Mouse (Mus musculus) G1E (cell line): ENCODE measurements around the gene Ipo9. TPM values are rescaled to one million over a fixed set of nuclear protein-coding genes. Genes with fewer than 3 reads are reported as not detected.
A peak's percentile ranks its signal among the peaks of the same experiment; 100 is the strongest.

Source experiments
- ATAC-seq: 2 replicates; pipeline ENCODE4 v1.8.0; 2016; ENCODE audit warnings: mild to moderate bottlenecking; ENCODE audit not compliant: insufficient number of reproducible peaks, poor library complexity, low FRiP score, severe bottlenecking; ENCODE audit errors: extremely low read depth
- DNase-seq: peaks from one replicate; pipeline ENCODE4 v3.0.0; 2012; ENCODE audit warnings: low spot score
- H3K27me3 ChIP-seq: 2 replicates; pipeline ENCODE4 v1.6.1; 2012; ENCODE audit warnings: mild to moderate bottlenecking, low read length, inconsistent platforms; ENCODE audit not compliant: insufficient read depth
- H3K36me3 ChIP-seq: replicated peaks from 2 replicates; pipeline ENCODE3; 2012; ENCODE audit warnings: mild to moderate bottlenecking, inconsistent platforms
- H3K4me1 ChIP-seq: 2 replicates; pipeline ENCODE4 v1.6.1; 2012; ENCODE audit warnings: low read depth, low read length, inconsistent platforms, mixed read lengths; ENCODE audit not compliant: insufficient read depth
- H3K4me3 ChIP-seq: 2 replicates; pipeline ENCODE4 v1.5.1; 2012; ENCODE audit warnings: low read depth, mild to moderate bottlenecking, inconsistent platforms, low read length, moderate library complexity, mixed read lengths
- H3K9me3 ChIP-seq: replicated peaks from 2 replicates; pipeline ENCODE4 v1.6.1; 2012; ENCODE audit warnings: inconsistent platforms
- CTCF ChIP-seq: IDR thresholded peaks from 2 replicates; pipeline ENCODE4 v1.5.1; 2012; ENCODE audit warnings: low read depth, low read length, inconsistent platforms, mixed read lengths
- GATA1 ChIP-seq: IDR thresholded peaks from 2 replicates; pipeline ENCODE4 v1.6.1; 2012; ENCODE audit warnings: borderline replicate concordance, low read length, inconsistent platforms, mixed read lengths
- GATA2 ChIP-seq: IDR thresholded peaks from 2 replicates; pipeline ENCODE4 v1.6.1; 2012; ENCODE audit warnings: low read depth, low read length, inconsistent platforms, borderline replicate concordance
- POLR2AphosphoS5 ChIP-seq: IDR thresholded peaks from 2 replicates; pipeline ENCODE4 v1.6.1; 2012; ENCODE audit warnings: low read depth, low read length, inconsistent platforms; ENCODE audit not compliant: insufficient replicate concordance
- TAL1 ChIP-seq: conservative IDR thresholded peaks from 2 replicates; pipeline ENCODE4 v1.6.1; 2012; ENCODE audit warnings: low read depth, low read length, inconsistent platforms, mixed read lengths
- polyA plus RNA-seq: library from polyadenylated mRNA; stranded (reverse); fragments of >175 nt; gene quantifications from 2 replicates; pipeline ENCODE4 v1.2.3, GENCODE M21; 2012
- total RNA-seq, 2 experiments: library from RNA; stranded (forward) in 1 of 2; stranded (reverse) in 1 of 2; fragments of 200-1000 nt in 1 of 2; fragments of >200 nt in 1 of 2; fragmentation: Nextera tagmentation in 1 of 2; gene quantifications; 2 replicates each; pipeline ENCODE4 v1.2.3; 2014 to 2017

Gene Ipo9
- total and polyA plus RNA-seq, 3 experiments: 14.4 to 109 (median 63.8) TPM

DNA sequence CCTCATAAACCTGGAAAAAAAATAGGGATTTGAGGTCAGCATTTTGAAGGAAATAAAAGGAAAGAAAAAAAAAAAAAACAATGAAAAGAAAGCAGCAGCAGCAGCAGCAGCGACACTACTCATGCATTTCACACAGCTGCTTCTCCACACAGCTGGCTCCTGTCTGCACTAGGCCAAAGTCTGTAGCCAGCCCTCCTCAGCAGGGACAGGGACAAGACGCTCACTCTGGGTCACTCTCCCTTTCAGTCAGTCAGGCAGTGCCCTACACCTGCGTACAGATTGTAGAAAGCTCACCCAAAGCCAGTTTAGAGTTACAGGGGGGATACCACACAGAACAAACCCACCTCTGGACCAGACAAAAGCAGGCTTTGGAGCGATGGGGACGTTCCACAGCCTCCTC is 27.6 kb upstream of the Ipo9 start:
- H3K27me3 ChIP-seq: peaks cover 15% of the 10 kb centered on the region
- ATAC-seq (no peak), DNase-seq (no peak)
- no peaks in the 10 kb centered on the region for H3K9me3 ChIP-seq
- H3K36me3 ChIP-seq: no peaks in the 10 kb centered on the region
- TF ChIP-seq GATA1 (no peak), POLR2AphosphoS5 (no peak), GATA2 (no peak), CTCF (no peak), TAL1 (no peak)
- H3K4me3 ChIP-seq: no peak overlapping the region
- no peaks in the 10 kb centered on the region for H3K4me1 ChIP-seq

DNA sequence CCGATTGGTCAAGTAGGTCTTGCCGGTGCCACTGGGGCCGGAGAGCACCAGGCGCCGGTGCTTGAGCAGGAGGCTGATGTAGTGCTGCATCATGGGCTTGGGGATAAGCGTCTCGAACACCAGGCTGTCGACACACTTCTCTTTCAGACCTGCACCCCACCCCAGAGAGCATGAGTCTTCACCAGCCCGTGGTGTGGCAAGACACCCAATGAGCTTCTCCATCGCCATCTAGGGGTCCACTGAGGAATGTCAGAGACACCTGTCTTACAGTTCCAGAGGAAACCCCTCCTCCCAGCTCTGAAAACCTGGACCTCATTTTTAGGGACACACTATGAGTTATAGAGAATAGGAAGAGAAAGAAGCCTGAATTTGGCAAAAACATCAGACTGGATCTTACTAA is 22.0 kb upstream of the Ipo9 start:
- Histone ChIP-seq H3K9me3 (no peaks in the 10 kb centered on the region), H3K36me3 (no peaks in the 10 kb centered on the region), H3K27me3 (peaks cover 24% of the 10 kb centered on the region), H3K4me1 (no peaks in the 10 kb centered on the region), H3K4me3 (0 out of 2 replicates have a peak overlapping the region, but pooled peaks have one; percentile 0)
- ATAC-seq (no peak), DNase-seq (no peak)
- TF ChIP-seq POLR2AphosphoS5 (no peak), CTCF (no peak), GATA1 (no peak), TAL1 (no peak), GATA2 (no peak)

DNA sequence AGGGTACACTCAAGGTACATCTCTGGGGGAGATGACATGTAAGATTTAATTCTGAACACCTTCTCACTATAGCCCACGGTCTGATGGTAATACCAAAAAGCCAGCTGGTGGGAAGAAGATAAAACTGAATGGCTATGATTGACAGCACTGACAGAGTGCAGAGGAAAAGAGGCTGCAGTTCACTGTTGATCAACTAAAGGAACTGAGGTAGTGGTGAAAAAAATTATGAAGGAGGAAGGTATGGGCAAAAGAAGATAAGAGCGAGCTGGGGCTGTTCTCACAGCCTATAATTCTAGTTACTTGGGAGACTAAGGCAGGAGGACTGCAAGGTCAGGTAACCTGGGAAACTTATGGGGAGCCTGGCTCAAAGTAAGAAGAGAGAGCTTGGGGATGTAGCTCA is 21.1 kb upstream of the Ipo9 start:
- ATAC-seq (no peak), DNase-seq (no peak)
- Histone ChIP-seq H3K4me3 (no peak overlapping the region), H3K36me3 (no peaks in the 10 kb centered on the region), H3K4me1 (no peaks in the 10 kb centered on the region), H3K9me3 (no peaks in the 10 kb centered on the region), H3K27me3 (peaks cover 24% of the 10 kb centered on the region)
- TF ChIP-seq CTCF: no peak
- no peak for TF ChIP-seq GATA1
- no peak for TF ChIP-seq POLR2AphosphoS5
- no peak for TF ChIP-seq GATA2

DNA sequence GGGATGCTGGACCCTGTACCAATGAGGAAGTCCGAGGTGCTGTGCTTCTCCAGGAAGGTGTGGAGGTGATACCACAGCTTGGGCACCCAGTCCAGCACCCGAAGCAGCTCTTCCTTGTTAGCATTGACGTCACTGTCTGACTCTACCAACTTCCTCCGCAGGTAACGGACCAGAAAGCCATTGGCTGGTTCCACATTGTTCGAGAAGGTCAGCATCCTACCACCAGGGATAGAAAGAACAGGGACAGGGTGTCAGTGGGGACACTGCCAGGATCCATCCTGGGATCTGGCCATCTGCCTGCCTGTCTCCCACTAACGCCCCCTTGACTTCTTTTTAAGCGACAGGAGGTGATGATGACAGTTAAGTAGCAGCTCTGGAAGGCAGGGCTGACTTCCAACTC is 19.6 kb upstream of the Ipo9 start:
- TF ChIP-seq CTCF (no peak), GATA2 (no peak), TAL1 (no peak), POLR2AphosphoS5 (no peak), GATA1 (no peak)
- Histone ChIP-seq H3K4me1 (no peaks in the 10 kb centered on the region), H3K9me3 (no peaks in the 10 kb centered on the region), H3K4me3 (no peak overlapping the region), H3K36me3 (no peaks in the 10 kb centered on the region), H3K27me3 (peaks cover 21% of the 10 kb centered on the region; the same call in 1 of the 2 replicates)
- DNase-seq: no peak
- ATAC-seq: no peak

DNA sequence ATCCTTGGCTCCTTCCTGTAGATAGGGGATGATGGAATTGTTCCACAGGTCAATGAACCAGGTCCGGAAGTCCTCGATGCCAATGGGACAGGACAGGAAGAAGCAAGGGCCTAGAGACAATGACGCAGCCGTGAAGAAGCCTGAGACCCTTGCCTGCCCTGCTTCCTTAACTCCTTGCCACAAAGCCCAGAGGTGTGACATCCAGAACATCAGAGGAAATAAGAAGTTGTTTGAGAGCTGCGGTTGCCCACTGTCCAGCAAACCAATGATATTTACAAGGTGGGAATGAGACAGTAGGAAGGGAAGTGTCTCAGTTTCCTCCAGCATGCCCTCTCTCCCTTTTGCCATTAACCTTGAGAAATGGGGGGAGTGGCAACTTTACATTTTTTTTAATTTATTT is 18.6 kb upstream of the Ipo9 start:
- ATAC-seq: no peak

DNA sequence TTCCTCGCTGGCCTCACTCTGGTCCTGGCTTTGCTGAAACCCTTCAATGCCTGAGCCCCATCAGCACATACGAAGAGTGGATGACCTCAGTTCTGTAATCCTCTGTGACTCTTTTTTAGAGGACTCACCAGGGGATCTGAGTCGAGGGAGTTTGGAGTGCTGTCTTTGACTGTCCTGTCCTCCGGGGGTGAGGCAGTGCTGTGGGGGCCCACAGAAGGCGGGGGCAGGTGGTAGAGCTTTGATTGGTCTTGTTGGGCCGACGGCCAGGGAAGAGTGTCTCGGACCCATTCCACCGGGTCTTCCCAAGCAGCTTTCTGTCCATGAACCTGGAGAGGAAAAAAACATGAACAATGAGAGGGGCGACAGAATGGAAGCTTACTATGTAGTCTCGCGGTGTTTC is 13.2 kb upstream of the Ipo9 start:
- Histone ChIP-seq H3K36me3 (no peaks in the 10 kb centered on the region), H3K27me3 (peaks cover 41% of the 10 kb centered on the region), H3K4me1 (no peaks in the 10 kb centered on the region), H3K9me3 (no peaks in the 10 kb centered on the region), H3K4me3 (no peak overlapping the region)
- no peak for ATAC-seq
- DNase-seq: no peak
- TF ChIP-seq GATA2 (no peak), CTCF (no peak), TAL1 (no peak), POLR2AphosphoS5 (no peak), GATA1 (no peak)

More for the DNA sequence above, 18.6 kb upstream of the Ipo9 start:
- no peak for TF ChIP-seq GATA1
- no peak for TF ChIP-seq POLR2AphosphoS5
- no peak for TF ChIP-seq TAL1
- TF ChIP-seq CTCF: no peak
- no peak for TF ChIP-seq GATA2
- Histone ChIP-seq H3K27me3 (peaks cover 16% of the 10 kb centered on the region; the same call in 1 of the 2 replicates), H3K4me1 (no peaks in the 10 kb centered on the region), H3K4me3 (no peak overlapping the region), H3K36me3 (no peaks in the 10 kb centered on the region), H3K9me3 (no peaks in the 10 kb centered on the region)
- DNase-seq: no peak

DNA sequence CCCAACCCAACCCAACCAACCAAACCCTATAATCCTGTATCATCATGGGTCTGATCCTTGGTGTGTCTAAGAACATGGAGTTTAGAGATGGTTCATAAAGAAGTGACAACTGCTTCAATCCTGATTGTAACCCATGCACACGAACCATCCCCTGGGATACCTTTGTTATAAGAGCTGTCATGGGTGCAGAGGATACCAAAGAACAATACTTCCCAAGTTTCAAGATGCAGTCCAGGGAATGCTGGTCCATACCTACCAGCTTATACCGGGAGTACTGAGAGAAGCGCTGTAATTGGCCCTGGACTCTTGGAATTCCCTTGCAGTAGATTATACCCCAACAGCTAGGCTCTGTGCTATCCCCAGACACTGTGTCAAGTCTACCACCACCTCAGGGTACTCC is 11.6 kb upstream of the Ipo9 start:
- ATAC-seq: no peak
- Histone ChIP-seq H3K4me3 (no peak overlapping the region), H3K36me3 (no peaks in the 10 kb centered on the region), H3K9me3 (no peaks in the 10 kb centered on the region), H3K27me3 (peaks cover 54% of the 10 kb centered on the region), H3K4me1 (no peaks in the 10 kb centered on the region)
- DNase-seq: no peak
- TF ChIP-seq GATA1: no peak
- no peak for TF ChIP-seq POLR2AphosphoS5
- no peak for TF ChIP-seq GATA2
- TF ChIP-seq TAL1: no peak
- no peak for TF ChIP-seq CTCF
